Mouse (Mus musculus) layer of hippocampus, adult 9-11 months (tissue): ENCODE data around the gene Amd1.

ENCODE experiments used
- DNase-seq: peaks from one replicate; pipeline ENCODE4 v3.0.0; 2022

Amd1 gene

GRCm38 (mm10) chr10:40302140-40302985 is at the start of gene Amd1:
TSS of gene Amd1 (minus strand) at chr10:40302186.
- peak; percentile 99 for DNase-seq

- no peak for DNase-seq
Measured at GRCm38 (mm10) chr10:40351156-40351555, 49.2 kb upstream of the Amd1 start.

- no peak for DNase-seq
Measured at GRCm38 (mm10) chr10:40350245-40350932, 48.4 kb upstream of the Amd1 start.

- peak; percentile 28 for DNase-seq
Measured at GRCm38 (mm10) chr10:40349631-40350177, 47.7 kb upstream of the Amd1 start.

- peak; percentile 99 for DNase-seq
Measured at GRCm38 (mm10) chr10:40348566-40349536, 46.9 kb upstream of the Amd1 start.

GRCm38 (mm10) chr10:40347461-40347954 is 45.5 kb upstream of the Amd1 start:
- DNase-seq = peak; percentile 16

GRCm38 (mm10) chr10:40346776-40347403 is 44.9 kb upstream of the Amd1 start:
- no peak for DNase-seq

- DNase-seq = no peak
Measured at GRCm38 (mm10) chr10:40342036-40342435, 40.0 kb upstream of the Amd1 start.

- no peak for DNase-seq
Measured at GRCm38 (mm10) chr10:40339351-40339964, 37.5 kb upstream of the Amd1 start, which contains the start of gene Cdk19. TSS of gene Cdk19 (plus strand) at chr10:40339564.

GRCm38 (mm10) chr10:40332864-40333263 is 30.9 kb upstream of the Amd1 start:
- no peak for DNase-seq

- DNase-seq = no peak
Measured at GRCm38 (mm10) chr10:40330262-40330661, 28.3 kb upstream of the Amd1 start.

- DNase-seq = no peak
Measured at GRCm38 (mm10) chr10:40328004-40328551, 26.1 kb upstream of the Amd1 start.

- DNase-seq = no peak
Measured at GRCm38 (mm10) chr10:40320306-40320705, 18.3 kb upstream of the Amd1 start.

- no peak for DNase-seq
Measured at GRCm38 (mm10) chr10:40316841-40317585, 15.0 kb upstream of the Amd1 start.

- no peak for DNase-seq
Measured at GRCm38 (mm10) chr10:40312781-40313180, 10.8 kb upstream of the Amd1 start.

GRCm38 (mm10) chr10:40309884-40310635 is 8.1 kb upstream of the Amd1 start:
- no peak for DNase-seq

- DNase-seq = no peak
Measured at GRCm38 (mm10) chr10:40307826-40308583, 6.0 kb upstream of the Amd1 start.

GRCm38 (mm10) chr10:40305989-40306388 is 4.0 kb upstream of the Amd1 start:
- DNase-seq = no peak
